Mouse (Mus musculus) G1E (cell line): Measurements from ENCODE around the gene Gm10840. TPM values are rescaled to one million over a fixed set of nuclear protein-coding genes. Genes with fewer than 3 reads are reported as not detected.
"Not testable (repeated sequence)": the region's sequence is repeated elsewhere in the genome, so short reads cannot be mapped to it uniquely, and the experiment has no call there.

Experiments
- ATAC-seq: 2 replicates; pipeline ENCODE4 v1.8.0; 2016; ENCODE audit warnings: mild to moderate bottlenecking; ENCODE audit not compliant: insufficient number of reproducible peaks, poor library complexity, low FRiP score, severe bottlenecking; ENCODE audit errors: extremely low read depth
- DNase-seq: peaks from one replicate; pipeline ENCODE4 v3.0.0; 2012; ENCODE audit warnings: low spot score
- H3K27me3 ChIP-seq: 2 replicates; pipeline ENCODE4 v1.6.1; 2012; ENCODE audit warnings: mild to moderate bottlenecking, low read length, inconsistent platforms; ENCODE audit not compliant: insufficient read depth
- H3K36me3 ChIP-seq: replicated peaks from 2 replicates; pipeline ENCODE3; 2012; ENCODE audit warnings: mild to moderate bottlenecking, inconsistent platforms
- H3K4me1 ChIP-seq: 2 replicates; pipeline ENCODE4 v1.6.1; 2012; ENCODE audit warnings: low read depth, low read length, inconsistent platforms, mixed read lengths; ENCODE audit not compliant: insufficient read depth
- H3K4me3 ChIP-seq: 2 replicates; pipeline ENCODE4 v1.5.1; 2012; ENCODE audit warnings: low read depth, mild to moderate bottlenecking, inconsistent platforms, low read length, moderate library complexity, mixed read lengths
- H3K9me3 ChIP-seq: replicated peaks from 2 replicates; pipeline ENCODE4 v1.6.1; 2012; ENCODE audit warnings: inconsistent platforms
- CTCF ChIP-seq: IDR thresholded peaks from 2 replicates; pipeline ENCODE4 v1.5.1; 2012; ENCODE audit warnings: low read depth, low read length, inconsistent platforms, mixed read lengths
- GATA1 ChIP-seq: IDR thresholded peaks from 2 replicates; pipeline ENCODE4 v1.6.1; 2012; ENCODE audit warnings: borderline replicate concordance, low read length, inconsistent platforms, mixed read lengths
- GATA2 ChIP-seq: IDR thresholded peaks from 2 replicates; pipeline ENCODE4 v1.6.1; 2012; ENCODE audit warnings: low read depth, low read length, inconsistent platforms, borderline replicate concordance
- POLR2AphosphoS5 ChIP-seq: IDR thresholded peaks from 2 replicates; pipeline ENCODE4 v1.6.1; 2012; ENCODE audit warnings: low read depth, low read length, inconsistent platforms; ENCODE audit not compliant: insufficient replicate concordance
- TAL1 ChIP-seq: conservative IDR thresholded peaks from 2 replicates; pipeline ENCODE4 v1.6.1; 2012; ENCODE audit warnings: low read depth, low read length, inconsistent platforms, mixed read lengths
- polyA plus RNA-seq: library from polyadenylated mRNA; stranded (reverse); fragments of >175 nt; gene quantifications from 2 replicates; pipeline ENCODE4 v1.2.3, GENCODE M21; 2012
- total RNA-seq, 2 experiments: library from RNA; stranded (forward) in 1 of 2; stranded (reverse) in 1 of 2; fragments of 200-1000 nt in 1 of 2; fragments of >200 nt in 1 of 2; fragmentation: Nextera tagmentation in 1 of 2; gene quantifications; 2 replicates each; pipeline ENCODE4 v1.2.3; 2014 to 2017

Gm10840 gene
- total RNA-seq (2014; fragmentation: Nextera tagmentation) (not detected in 2 replicates), total RNA-seq (2017) (not detected in 2 replicates), polyA plus RNA-seq (not detected in 2 replicates)

- no peaks in the 10 kb centered on the region for H3K9me3 ChIP-seq
- TF ChIP-seq GATA1: no peak
- TF ChIP-seq GATA2: no peak
- no peak for TF ChIP-seq POLR2AphosphoS5
- TF ChIP-seq TAL1: no peak
- TF ChIP-seq CTCF: no peak
- DNase-seq (no peak), ATAC-seq (no peak)
- H3K4me1 ChIP-seq: peaks cover 46% of the 10 kb centered on the region
- peak within 1 kb of the TSS; percentile 83 for H3K4me3 ChIP-seq
- H3K36me3 ChIP-seq: peaks cover 71% of the 10 kb centered on the region
- H3K27me3 ChIP-seq: peaks cover 3% of the 10 kb centered on the region; the same call in 1 of the 2 replicates
Measured at GRCm38 (mm10) chr11:106160841-106161721, at the start of gene Gm10840, which contains the start of gene Limd2. Gene Gm10840, plus strand, starts transcription at chr11:106160850. Gene Limd2, minus strand, starts transcription at chr11:106160860.

GRCm38 (mm10) chr11:106111688-106112087 is 49.0 kb upstream of the Gm10840 start:
- Histone ChIP-seq H3K27me3 (no peaks in the 10 kb centered on the region), H3K4me1 (no peaks in the 10 kb centered on the region; the same call in 1 of the 2 replicates), H3K4me3 (no peak overlapping the region), H3K36me3 (peaks cover 31% of the 10 kb centered on the region), H3K9me3 (no peaks in the 10 kb centered on the region)
- ATAC-seq: no peak
- no peak for DNase-seq
- TF ChIP-seq GATA1 (no peak), TAL1 (no peak), CTCF (no peak), POLR2AphosphoS5 (no peak), GATA2 (no peak)

- Histone ChIP-seq H3K9me3 (no peaks in the 10 kb centered on the region), H3K4me3 (no peak overlapping the region), H3K4me1 (peaks cover 26% of the 10 kb centered on the region), H3K36me3 (peaks cover 61% of the 10 kb centered on the region), H3K27me3 (no peaks in the 10 kb centered on the region)
- no peak for ATAC-seq
- no peak for TF ChIP-seq TAL1
- TF ChIP-seq GATA1: no peak
- no peak for TF ChIP-seq POLR2AphosphoS5
- TF ChIP-seq CTCF: no peak
- no peak for TF ChIP-seq GATA2
- no peak for DNase-seq
Measured at GRCm38 (mm10) chr11:106122221-106122620, 38.4 kb upstream of the Gm10840 start.

GRCm38 (mm10) chr11:106122736-106123135 is 37.9 kb upstream of the Gm10840 start:
- no peak for ATAC-seq

GRCm38 (mm10) chr11:106124784-106125183 is 35.9 kb upstream of the Gm10840 start:
- Histone ChIP-seq H3K4me1 (peaks cover 38% of the 10 kb centered on the region), H3K27me3 (no peaks in the 10 kb centered on the region), H3K36me3 (peaks cover 44% of the 10 kb centered on the region), H3K4me3 (no peak overlapping the region), H3K9me3 (no peaks in the 10 kb centered on the region)
- ATAC-seq (no peak), DNase-seq (no peak)
- TF ChIP-seq POLR2AphosphoS5 (no peak), GATA2 (no peak), CTCF (no peak), TAL1 (no peak), GATA1 (no peak)

More at GRCm38 (mm10) chr11:106122736-106123135, 37.9 kb upstream of the Gm10840 start:
- no peak for DNase-seq
- TF ChIP-seq GATA1 (no peak), TAL1 (no peak), GATA2 (no peak), POLR2AphosphoS5 (no peak), CTCF (no peak)
- Histone ChIP-seq H3K4me1 (peaks cover 26% of the 10 kb centered on the region), H3K36me3 (peaks cover 56% of the 10 kb centered on the region), H3K9me3 (no peaks in the 10 kb centered on the region), H3K27me3 (no peaks in the 10 kb centered on the region), H3K4me3 (no peak overlapping the region)

GRCm38 (mm10) chr11:106125827-106126226 is 34.8 kb upstream of the Gm10840 start:
- Histone ChIP-seq H3K4me3 (no peak overlapping the region), H3K4me1 (peaks cover 49% of the 10 kb centered on the region), H3K27me3 (no peaks in the 10 kb centered on the region), H3K36me3 (peaks cover 48% of the 10 kb centered on the region), H3K9me3 (no peaks in the 10 kb centered on the region)
- no peak for DNase-seq
- no peak for ATAC-seq
- TF ChIP-seq CTCF: no peak
- no peak for TF ChIP-seq GATA2
- no peak for TF ChIP-seq GATA1
- TF ChIP-seq TAL1: no peak
- no peak for TF ChIP-seq POLR2AphosphoS5

- DNase-seq, H3K4me3 ChIP-seq, H3K9me3 ChIP-seq, H3K27me3 ChIP-seq, ATAC-seq: not testable (repeated sequence)
- peaks cover 43% of the 10 kb centered on the region for H3K36me3 ChIP-seq
- peaks cover 44% of the 10 kb centered on the region for H3K4me1 ChIP-seq
Measured at GRCm38 (mm10) chr11:106126727-106127373, 33.8 kb upstream of the Gm10840 start.
